Mouse (Mus musculus) kidney, postnatal 0 days (tissue): ENCODE results near the gene Actn4. TPM values are rescaled to one million over a fixed set of nuclear protein-coding genes. Genes with fewer than 3 reads are reported as not detected.

Source experiments
- ATAC-seq: fragments of 200-750 bp; cut with Nextera tagmentation; replicated peaks from 2 replicates; pipeline ENCODE4 v1.8.0; 2017; ENCODE audit warnings: low read depth, moderate number of reproducible peaks, moderate TSS enrichment, moderate library complexity; ENCODE audit not compliant: low FRiP score
- DNase-seq: peaks from one replicate; pipeline ENCODE4 v3.0.0-alpha.2; 2016; ENCODE audit warnings: low spot score
- H3K27ac ChIP-seq: fragments of 300-500 bp; sonication (generic); 2 replicates; pipeline ENCODE4 v1.5.1; 2014; ENCODE audit warnings: mild to moderate bottlenecking
- H3K27me3 ChIP-seq: fragments of 300-500 bp; sonication (generic); 2 replicates; pipeline ENCODE4 v1.6.1; 2014; ENCODE audit warnings: low read length, mixed read lengths; ENCODE audit not compliant: insufficient read depth
- H3K36me3 ChIP-seq: fragments of 300-500 bp; sonication (generic); 2 replicates; pipeline ENCODE4 v1.6.1; 2014; ENCODE audit warnings: low read length, mixed read lengths; ENCODE audit not compliant: insufficient read depth
- H3K4me1 ChIP-seq: fragments of 300-500 bp; sonication (generic); replicated peaks from 2 replicates; pipeline ENCODE4 v1.6.1; 2014; ENCODE audit warnings: antibody characterized with exemption, low read length, mixed read lengths; ENCODE audit not compliant: insufficient read depth
- H3K4me2 ChIP-seq: fragments of 300-500 bp; sonication (generic); 2 replicates; pipeline ENCODE4 v1.6.1; 2014; ENCODE audit warnings: mild to moderate bottlenecking, low read length, moderate library complexity, mixed read lengths
- H3K4me3 ChIP-seq: fragments of 300-500 bp; sonication (generic); replicated peaks from 2 replicates; pipeline ENCODE4 v1.5.1; 2014; ENCODE audit warnings: low read depth, low read length
- H3K9ac ChIP-seq: fragments of 300-500 bp; sonication (generic); 2 replicates; pipeline ENCODE4 v1.6.1; 2014; ENCODE audit warnings: low read depth, low read length
- H3K9me3 ChIP-seq: fragments of 300-500 bp; sonication (generic); replicated peaks from 2 replicates; pipeline ENCODE4 v1.6.1; 2016; ENCODE audit warnings: low read length, inconsistent platforms, mixed read lengths
- CTCF ChIP-seq: IDR thresholded peaks from 2 replicates; pipeline ENCODE4 v1.5.1; 2016; ENCODE audit warnings: antibody characterized with exemption, low read depth, mild to moderate bottlenecking, moderate library complexity
- WGBS: fragments of 180-500 bp; shearing (Covaris S2); extraction: QIAGEN DNeasy Blood & Tissue Kit; methylation state at CpG from one replicate; pipeline ENCODE4 v1.1.7; 2014; 5-methylcytosine and 5-hydroxymethylcytosine counted together
- polyA plus RNA-seq: library from polyadenylated mRNA; unstranded; fragments of >200 nt; fragmentation: Nextera tagmentation; extraction: Ambion mirVana; gene quantifications from 2 replicates; pipeline ENCODE4 v1.2.1, GENCODE M21; 2015

Actn4 gene
- polyA plus RNA-seq, 1 experiment from 2014 or later, result 255 TPM

GRCm38 (mm10) chr7:28946271-28946610 lies 15.9 kb downstream of the Actn4 start:
- Histone ChIP-seq H3K4me2 (no peak overlapping the region), H3K4me1 (peaks cover 78% of the 10 kb centered on the region), H3K9ac (no peak overlapping the region), H3K9me3 (no peaks in the 10 kb centered on the region), H3K27me3 (no peaks in the 10 kb centered on the region), H3K27ac (peak overlapping the region; percentile 92), H3K4me3 (no peak overlapping the region), H3K36me3 (no peaks in the 10 kb centered on the region)
- no peak for ATAC-seq
- no peak for TF ChIP-seq CTCF
- 14% methylated on average over 1 of the region's 1 CpGs for WGBS
- DNase-seq, result no peak

- H3K4me2 ChIP-seq, result peak overlapping the region; percentile 25; the same call in 1 of the 2 replicates
- no peaks in the 10 kb centered on the region for H3K27me3 ChIP-seq
- H3K27ac ChIP-seq, result peak overlapping the region; percentile 92
- H3K9ac ChIP-seq, result 0 out of 2 replicates have a peak overlapping the region, but pooled peaks have one; percentile 23
- DNase-seq (peak; percentile 89), ATAC-seq (peak; percentile 30; the same call in 1 of the 2 replicates)
- 11% methylated on average over 10 of the region's 10 CpGs for WGBS
- no peak overlapping the region for H3K4me3 ChIP-seq
- no peaks in the 10 kb centered on the region for H3K36me3 ChIP-seq
- no peak for TF ChIP-seq CTCF
- peaks cover 78% of the 10 kb centered on the region for H3K4me1 ChIP-seq
- no peaks in the 10 kb centered on the region for H3K9me3 ChIP-seq
Measured at GRCm38 (mm10) chr7:28945416-28946270, 16.5 kb downstream of the Actn4 start.

DNA sequence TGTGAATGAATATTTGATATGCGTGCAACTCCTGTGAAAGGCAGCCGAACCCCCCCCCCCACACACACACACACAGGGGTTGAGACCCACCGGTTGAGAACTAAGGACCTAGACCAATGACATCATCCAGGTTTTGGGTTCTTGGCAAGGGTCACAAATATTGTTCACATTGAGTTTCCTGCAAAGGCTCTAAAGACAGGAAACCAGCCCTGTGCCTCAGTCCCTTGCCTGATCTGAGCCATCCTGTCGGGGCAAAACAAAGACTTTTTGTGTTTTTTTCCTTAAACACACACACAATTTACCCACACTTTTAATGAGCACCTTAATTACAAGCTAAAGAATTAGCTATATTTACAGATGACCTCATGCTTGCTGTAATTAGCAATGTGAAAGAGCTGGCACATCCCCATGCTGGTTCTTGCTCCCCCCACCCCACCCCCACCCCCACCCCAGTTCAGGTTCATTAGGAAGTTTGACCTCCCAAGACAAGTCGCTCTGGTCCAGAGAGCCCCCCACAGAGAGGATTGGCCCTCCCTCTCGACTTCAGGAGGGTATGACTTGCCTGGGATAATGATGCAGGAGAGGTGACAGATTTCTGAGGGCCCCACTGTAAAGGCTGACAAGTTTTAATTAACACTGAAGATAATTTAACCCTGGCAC lies 17.3 kb downstream of the Actn4 start:
- Histone ChIP-seq H3K4me2 (peak overlapping the region; percentile 25; the same call in 1 of the 2 replicates), H3K9me3 (no peaks in the 10 kb centered on the region), H3K27me3 (no peaks in the 10 kb centered on the region), H3K4me3 (no peak overlapping the region), H3K9ac (0 out of 2 replicates have a peak overlapping the region, but pooled peaks have one; percentile 23), H3K27ac (peak overlapping the region; percentile 92), H3K36me3 (no peaks in the 10 kb centered on the region), H3K4me1 (peaks cover 81% of the 10 kb centered on the region)
- ATAC-seq (peak; percentile 42; the same call in 1 of the 2 replicates), DNase-seq (no peak)
- TF ChIP-seq CTCF, result no peak
- 35% methylated on average over 6 of the region's 6 CpGs for WGBS

- ATAC-seq, result no peak
- WGBS, result 58% methylated on average over 5 of the region's 5 CpGs
- H3K9me3 ChIP-seq, result no peaks in the 10 kb centered on the region
- DNase-seq, result no peak
- H3K4me2 ChIP-seq, result no peak overlapping the region
- peaks cover 82% of the 10 kb centered on the region for H3K4me1 ChIP-seq
- TF ChIP-seq CTCF, result no peak
- H3K27ac ChIP-seq, result peak overlapping the region; percentile 92
- no peaks in the 10 kb centered on the region for H3K36me3 ChIP-seq
- no peaks in the 10 kb centered on the region for H3K27me3 ChIP-seq
- no peak overlapping the region for H3K9ac ChIP-seq
- no peak overlapping the region for H3K4me3 ChIP-seq
Measured at GRCm38 (mm10) chr7:28943451-28944180, 18.5 kb downstream of the Actn4 start.

- no peak for DNase-seq
Measured at GRCm38 (mm10) chr7:28941542-28941941, 20.6 kb downstream of the Actn4 start.

DNA sequence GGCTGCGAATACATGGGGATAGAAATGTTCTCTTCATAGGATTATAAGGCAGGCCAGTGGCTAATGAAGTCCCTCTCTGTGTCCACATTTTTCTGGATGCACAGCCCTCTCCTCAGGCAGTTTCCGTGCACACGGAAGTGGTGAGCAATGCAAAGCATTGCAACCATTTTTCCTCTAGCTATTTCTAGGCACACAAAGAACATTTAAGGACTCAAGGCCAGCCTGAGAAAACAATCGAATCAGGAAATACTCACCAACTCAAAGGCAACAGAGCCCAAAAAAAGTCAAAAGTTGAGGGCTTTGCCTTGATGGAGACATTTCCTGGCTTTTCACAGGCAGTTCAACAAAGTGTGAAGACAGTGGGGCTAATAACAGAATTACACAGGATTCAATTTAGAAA lies 21.0 kb downstream of the Actn4 start:
- Histone ChIP-seq H3K4me2 (no peak overlapping the region), H3K9ac (peak overlapping the region; percentile 20; the same call in 1 of the 2 replicates), H3K27me3 (no peaks in the 10 kb centered on the region), H3K4me1 (peaks cover 74% of the 10 kb centered on the region), H3K36me3 (no peaks in the 10 kb centered on the region), H3K4me3 (no peak overlapping the region), H3K27ac (peak overlapping the region; percentile 84), H3K9me3 (no peaks in the 10 kb centered on the region)
- no peak for DNase-seq
- no peak for TF ChIP-seq CTCF
- no peak for ATAC-seq
- 50% methylated on average over 4 of the region's 4 CpGs for WGBS

More at GRCm38 (mm10) chr7:28941542-28941941, 20.6 kb downstream of the Actn4 start:
- WGBS, result 51% methylated on average over 4 of the region's 4 CpGs
- Histone ChIP-seq H3K36me3 (no peaks in the 10 kb centered on the region), H3K4me1 (peaks cover 76% of the 10 kb centered on the region), H3K27ac (peak overlapping the region; percentile 84), H3K27me3 (no peaks in the 10 kb centered on the region), H3K4me2 (no peak overlapping the region), H3K9ac (no peak overlapping the region), H3K9me3 (no peaks in the 10 kb centered on the region), H3K4me3 (no peak overlapping the region)
- TF ChIP-seq CTCF, result no peak
- ATAC-seq, result no peak
